Mouse (Mus musculus): ENCODE measurements around the gene Mrpl53.

DNA sequence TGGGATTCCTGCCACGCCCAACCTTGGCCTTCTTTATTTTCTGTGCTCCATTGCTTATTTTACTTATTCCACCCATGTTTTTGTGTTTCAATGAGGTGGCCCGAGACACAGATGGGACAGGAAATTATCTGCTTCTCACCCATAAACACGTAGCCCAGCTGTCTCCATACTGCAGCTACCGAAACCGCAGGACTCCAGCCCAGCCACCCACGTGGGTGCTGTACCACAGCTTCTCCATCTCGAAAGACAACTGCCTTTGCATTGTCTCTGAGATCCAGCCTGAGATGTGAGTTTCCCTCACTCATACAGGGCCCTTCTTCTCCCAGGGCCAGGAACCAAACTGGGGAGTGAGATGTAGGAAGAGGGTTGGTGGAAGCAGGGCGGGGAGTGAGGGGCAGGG lies 42.8 kb upstream of the Mrpl53 start:
- TF ChIP-seq CTCF (IDR thresholded peaks at IDR 0.05; ENCODE audit: low read depth, low read length) (no peak), POLR2A (IDR thresholded peaks at IDR 0.05; ENCODE audit: insufficient read depth, low read length) (no peak)
